Mouse (Mus musculus) MEL (cell line): ENCODE measurements around the gene Man2a1. TPM values are rescaled to one million over a fixed set of nuclear protein-coding genes. Genes with fewer than 3 reads are reported as not detected.

ENCODE experiments used
- DNase-seq: peaks from one replicate; pipeline ENCODE4 v3.0.0; 2011; ENCODE audit warnings: low read depth, low spot score
- H3K27ac ChIP-seq: 2 replicates; pipeline ENCODE4 v1.5.1; 2012; ENCODE audit warnings: low read depth, mild to moderate bottlenecking, control low read depth, low read length, moderate library complexity; ENCODE audit not compliant: control insufficient read depth
- H3K27me3 ChIP-seq, 2 experiments: fragments of 150-350 bp in 1 of 2; sonication (generic) in 1 of 2; 2 replicates each; pipeline ENCODE4 v1.6.1; 2012; ENCODE audit warnings: low read length in 2 of 2, mild to moderate bottlenecking in 2 of 2, improper control_type of control experiment in 1 of 2, moderate library complexity in 1 of 2; ENCODE audit not compliant: insufficient read depth in 2 of 2, control insufficient read depth in 1 of 2
- H3K36me3 ChIP-seq, 2 experiments: 2 replicates each; pipeline ENCODE4 v1.6.1; 2012 to 2014; ENCODE audit warnings: low read length in 2 of 2, improper control_type of control experiment in 1 of 2, inconsistent platforms in 1 of 2, mild to moderate bottlenecking in 1 of 2; ENCODE audit not compliant: insufficient read depth in 2 of 2, control insufficient read depth in 1 of 2
- H3K4me1 ChIP-seq, 2 experiments: fragments of 150-350 bp in 1 of 2; sonication (generic) in 1 of 2; 2 replicates each; pipeline ENCODE4 v1.6.1; 2012; ENCODE audit warnings: low read length in 2 of 2, improper control_type of control experiment in 1 of 2, mild to moderate bottlenecking in 1 of 2; ENCODE audit not compliant: insufficient read depth in 2 of 2, control insufficient read depth in 1 of 2
- H3K4me3 ChIP-seq, 2 experiments: fragments of 150-350 bp in 1 of 2; sonication (generic) in 1 of 2; 2 replicates each; pipeline ENCODE4 v1.5.1; 2012; ENCODE audit warnings: low read depth in 2 of 2, low read length in 2 of 2, mild to moderate bottlenecking in 2 of 2, moderate library complexity in 2 of 2, control low read depth in 1 of 2, improper control_type of control experiment in 1 of 2; ENCODE audit not compliant: control insufficient read depth in 1 of 2, insufficient read depth in 1 of 2
- H3K79me2 ChIP-seq: 2 replicates; pipeline ENCODE4 v1.6.1; 2012; ENCODE audit warnings: mild to moderate bottlenecking, low read length, moderate library complexity; ENCODE audit not compliant: control insufficient read depth, poor library complexity, insufficient read depth
- H3K9ac ChIP-seq: 2 replicates; pipeline ENCODE4 v1.6.1; 2012; ENCODE audit warnings: low read depth, mild to moderate bottlenecking, control low read depth, low read length, moderate library complexity; ENCODE audit not compliant: control insufficient read depth, poor library complexity, severe bottlenecking
- H3K9me3 ChIP-seq: fragments of 150-350 bp; sonication (generic); replicated peaks from 2 replicates; pipeline ENCODE4 v1.6.1; 2012; ENCODE audit warnings: mild to moderate bottlenecking, low read length, improper control_type of control experiment, moderate library complexity; ENCODE audit not compliant: insufficient read depth
- BHLHE40 ChIP-seq: IDR thresholded peaks from 2 replicates; pipeline ENCODE4 v1.6.1; 2012; ENCODE audit warnings: low read depth, mild to moderate bottlenecking, inconsistent platforms, low read length, improper control_type of control experiment, borderline replicate concordance
- CHD1 ChIP-seq: IDR thresholded peaks from 2 replicates; pipeline ENCODE4 v1.6.1; 2012; ENCODE audit warnings: low read depth, mild to moderate bottlenecking, inconsistent platforms, low read length, improper control_type of control experiment
- CHD2 ChIP-seq: IDR thresholded peaks from 2 replicates; pipeline ENCODE4 v1.6.1; 2011; ENCODE audit warnings: low read length, improper control_type of control experiment
- ELF1 ChIP-seq: IDR thresholded peaks from 2 replicates; pipeline ENCODE4 v1.6.1; 2014; ENCODE audit warnings: low read depth, mild to moderate bottlenecking, inconsistent platforms, low read length, improper control_type of control experiment, moderate library complexity
- ETS1 ChIP-seq: IDR thresholded peaks from 2 replicates; pipeline ENCODE4 v1.6.1; 2012; ENCODE audit warnings: low read depth, mild to moderate bottlenecking, inconsistent platforms, low read length, improper control_type of control experiment, moderate library complexity
- GATA1 ChIP-seq: IDR thresholded peaks from 2 replicates; pipeline ENCODE4 v1.6.1; 2011; ENCODE audit warnings: low read depth, low read length, improper control_type of control experiment
- HCFC1 ChIP-seq: IDR thresholded peaks from 2 replicates; pipeline ENCODE4 v1.6.1; 2012; ENCODE audit warnings: low read depth, mild to moderate bottlenecking, inconsistent platforms, low read length, improper control_type of control experiment, moderate library complexity
- KAT2A ChIP-seq: conservative IDR thresholded peaks from 2 replicates; pipeline ENCODE4 v1.6.1; 2012; ENCODE audit warnings: low read depth, low read length, improper control_type of control experiment, inconsistent platforms
- MXI1 ChIP-seq: IDR thresholded peaks from 2 replicates; pipeline ENCODE4 v1.6.1; 2011; ENCODE audit warnings: mild to moderate bottlenecking, low read depth, low read length, improper control_type of control experiment
- MYC ChIP-seq: IDR thresholded peaks from 2 replicates; pipeline ENCODE4 v1.6.1; 2011; ENCODE audit warnings: low read depth, mild to moderate bottlenecking, low read length, improper control_type of control experiment, moderate library complexity
- NELFE ChIP-seq: IDR thresholded peaks from 2 replicates; pipeline ENCODE4 v1.6.1; 2011; ENCODE audit warnings: low read depth, low read length, improper control_type of control experiment
- POLR2A ChIP-seq, 2 experiments: IDR thresholded peaks; 2 replicates each; pipeline ENCODE4 v1.6.1; 2011 to 2012; ENCODE audit warnings: low read length in 2 of 2, mild to moderate bottlenecking in 2 of 2, control low read depth in 1 of 2, improper control_type of control experiment in 1 of 2, low read depth in 1 of 2, moderate library complexity in 1 of 2; ENCODE audit not compliant: control insufficient read depth in 1 of 2, insufficient read depth in 1 of 2, poor library complexity in 1 of 2
- POLR2AphosphoS2 ChIP-seq: IDR thresholded peaks from 2 replicates; pipeline ENCODE4 v1.6.1; 2011; ENCODE audit warnings: low read length, improper control_type of control experiment
- SIN3A ChIP-seq: IDR thresholded peaks from 2 replicates; pipeline ENCODE4 v1.6.1; 2012; ENCODE audit warnings: low read length, improper control_type of control experiment, inconsistent platforms
- TAL1 ChIP-seq: IDR thresholded peaks from 2 replicates; pipeline ENCODE4 v1.6.1; 2012; ENCODE audit warnings: mild to moderate bottlenecking, inconsistent platforms, low read length, moderate library complexity, mixed read lengths
- TCF12 ChIP-seq: IDR thresholded peaks from 2 replicates; pipeline ENCODE4 v1.6.1; 2014; ENCODE audit warnings: low read depth, mild to moderate bottlenecking, inconsistent platforms, low read length, improper control_type of control experiment, moderate library complexity
- USF2 ChIP-seq, 2 experiments: IDR thresholded peaks; 2 replicates each; pipeline ENCODE4 v1.6.1; 2011 to 2012; ENCODE audit warnings: improper control_type of control experiment in 2 of 2, low read length in 2 of 2, borderline replicate concordance in 1 of 2, inconsistent platforms in 1 of 2, low read depth in 1 of 2, mild to moderate bottlenecking in 1 of 2; ENCODE audit not compliant: insufficient read depth in 1 of 2
- ZMIZ1 ChIP-seq: IDR thresholded peaks from 2 replicates; pipeline ENCODE4 v1.6.1; 2012; ENCODE audit warnings: low read depth, mild to moderate bottlenecking, inconsistent platforms, low read length, improper control_type of control experiment, moderate library complexity
- polyA plus RNA-seq, 2 experiments: library from polyadenylated mRNA; stranded (reverse) in 1 of 2; unstranded in 1 of 2; fragments of >175 nt in 1 of 2; fragments of >200 nt in 1 of 2; gene quantifications; 2 replicates each; pipeline versions ENCODE4 v1.2.1 to v1.2.4; 2012; ENCODE audit warnings: low replicate concordance in 2 of 2, low read depth in 1 of 2; ENCODE audit not compliant: insufficient read length in 2 of 2, insufficient read depth in 1 of 2, missing spikeins in 1 of 2
- total RNA-seq: library from RNA; depleted of rRNA; stranded (reverse); fragments of 300-350 nt; gene quantifications from 2 replicates; pipeline ENCODE4 v1.2.3, GENCODE M21; 2012

The Man2a1 gene
- total and polyA plus RNA-seq, 3 experiments = 8.7 to 27.5 (median 9.1) TPM

- TF ChIP-seq MXI1 = no peak
- TF ChIP-seq NELFE = no peak
- no peak for TF ChIP-seq ETS1
- Histone ChIP-seq H3K79me2 (no peaks in the 10 kb centered on the region), H3K4me1 (no peaks in the 10 kb centered on the region), H3K27me3 (no peaks in the 10 kb centered on the region), H3K36me3 (peaks cover 3 to 20% of the 10 kb centered on the region in 2 experiments; a peak in 3 of 4 replicates), H3K9ac (no peak overlapping the region), H3K4me3 (no peak overlapping the region), H3K9me3 (no peaks in the 10 kb centered on the region), H3K27ac (no peak overlapping the region)
- DNase-seq = no peak
Observed at GRCm38 (mm10) chr17:64689614-64690013, 89.1 kb downstream of the Man2a1 start.

- H3K9me3 ChIP-seq = no peaks in the 10 kb centered on the region
- H3K79me2 ChIP-seq = no peaks in the 10 kb centered on the region
- H3K27me3 ChIP-seq = no peaks in the 10 kb centered on the region
- TF ChIP-seq CHD1 (no peak), NELFE (no peak), MXI1 (no peak), CHD2 (no peak), BHLHE40 (no peak), MYC (no peak), USF2 (IDR thresholded peaks at IDR 0.05; ENCODE audit: borderline replicate concordance in 1 of 2, insufficient read depth in 1 of 2, low read depth in 1 of 2, low read length in 2 of 2) (no peak)
- no peaks in the 10 kb centered on the region for H3K36me3 ChIP-seq
- H3K4me3 ChIP-seq = no peak overlapping the region
- no peaks in the 10 kb centered on the region for H3K4me1 ChIP-seq
- H3K27ac ChIP-seq = no peak overlapping the region
- no peak overlapping the region for H3K9ac ChIP-seq
- DNase-seq = no peak
Observed at GRCm38 (mm10) chr17:64697277-64697831, 96.8 kb downstream of the Man2a1 start.

GRCm38 (mm10) chr17:64698516-64698915 lies 98.0 kb downstream of the Man2a1 start:
- TF ChIP-seq KAT2A (no peak), BHLHE40 (no peak), GATA1 (no peak), ZMIZ1 (no peak), NELFE (no peak), CHD2 (no peak), CHD1 (no peak), TAL1 (no peak), ELF1 (no peak), MXI1 (no peak), POLR2AphosphoS2 (no peak), HCFC1 (no peak), TCF12 (no peak), POLR2A (IDR thresholded peaks at IDR 0.05; ENCODE audit: control insufficient read depth in 1 of 2, insufficient read depth in 1 of 2, low read depth in 1 of 2, low read length in 2 of 2, poor library complexity in 1 of 2) (no peak), SIN3A (no peak)
- Histone ChIP-seq H3K9me3 (no peaks in the 10 kb centered on the region), H3K9ac (no peak overlapping the region)

More at GRCm38 (mm10) chr17:64698516-64698915, 98.0 kb downstream of the Man2a1 start:
- Histone ChIP-seq H3K4me3 (no peak overlapping the region), H3K36me3 (no peaks in the 10 kb centered on the region), H3K27me3 (no peaks in the 10 kb centered on the region), H3K4me1 (no peaks in the 10 kb centered on the region), H3K79me2 (no peaks in the 10 kb centered on the region), H3K27ac (no peak overlapping the region)
- DNase-seq = no peak
